Mouse (Mus musculus) G1E (cell line): ENCODE measurements at regions not wholly inside any gene's neighbourhood (a gene's known extent, or its start where the extent isn't known, plus 50 kb on each side); places are given as distances from the start of the nearest gene placed in this dataset.

Experiments
- CTCF ChIP-seq: IDR thresholded peaks from 2 replicates; pipeline ENCODE4 v1.5.1; 2012; ENCODE audit warnings: low read depth, low read length, inconsistent platforms, mixed read lengths
- POLR2AphosphoS5 ChIP-seq: IDR thresholded peaks from 2 replicates; pipeline ENCODE4 v1.6.1; 2012; ENCODE audit warnings: low read depth, low read length, inconsistent platforms; ENCODE audit not compliant: insufficient replicate concordance

DNA sequence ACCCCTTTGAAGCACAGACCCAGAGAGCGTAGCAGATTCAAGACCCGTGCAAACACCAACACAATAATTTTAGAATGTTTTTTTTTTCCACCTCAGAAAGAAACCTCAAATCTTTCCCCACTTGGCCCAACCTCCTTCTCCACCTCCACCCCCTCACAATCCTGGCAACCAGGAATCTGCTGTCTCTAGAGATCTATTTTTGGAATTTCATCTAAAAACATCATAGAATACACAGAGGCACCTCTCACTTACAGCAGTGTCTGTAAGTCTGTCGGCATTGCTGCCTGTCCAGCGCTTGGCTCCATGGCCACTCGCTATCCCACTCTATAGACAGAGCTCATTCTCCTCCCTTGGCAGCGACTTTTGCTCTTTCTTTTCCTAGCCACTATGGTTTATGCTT lies 96.8 kb downstream of the Mn1 start:
- TF ChIP-seq CTCF = no peak
- TF ChIP-seq POLR2AphosphoS5 = no peak
